Mouse (Mus musculus): ENCODE measurements around the gene Kif3b. TPM values are rescaled to one million over a fixed set of nuclear protein-coding genes. Genes with fewer than 3 reads are reported as not detected.

Kif3b gene
- 1.3 and 1.9 TPM in 2 replicates for polyA plus RNA-seq (2012; rRNA removed)

DNA sequence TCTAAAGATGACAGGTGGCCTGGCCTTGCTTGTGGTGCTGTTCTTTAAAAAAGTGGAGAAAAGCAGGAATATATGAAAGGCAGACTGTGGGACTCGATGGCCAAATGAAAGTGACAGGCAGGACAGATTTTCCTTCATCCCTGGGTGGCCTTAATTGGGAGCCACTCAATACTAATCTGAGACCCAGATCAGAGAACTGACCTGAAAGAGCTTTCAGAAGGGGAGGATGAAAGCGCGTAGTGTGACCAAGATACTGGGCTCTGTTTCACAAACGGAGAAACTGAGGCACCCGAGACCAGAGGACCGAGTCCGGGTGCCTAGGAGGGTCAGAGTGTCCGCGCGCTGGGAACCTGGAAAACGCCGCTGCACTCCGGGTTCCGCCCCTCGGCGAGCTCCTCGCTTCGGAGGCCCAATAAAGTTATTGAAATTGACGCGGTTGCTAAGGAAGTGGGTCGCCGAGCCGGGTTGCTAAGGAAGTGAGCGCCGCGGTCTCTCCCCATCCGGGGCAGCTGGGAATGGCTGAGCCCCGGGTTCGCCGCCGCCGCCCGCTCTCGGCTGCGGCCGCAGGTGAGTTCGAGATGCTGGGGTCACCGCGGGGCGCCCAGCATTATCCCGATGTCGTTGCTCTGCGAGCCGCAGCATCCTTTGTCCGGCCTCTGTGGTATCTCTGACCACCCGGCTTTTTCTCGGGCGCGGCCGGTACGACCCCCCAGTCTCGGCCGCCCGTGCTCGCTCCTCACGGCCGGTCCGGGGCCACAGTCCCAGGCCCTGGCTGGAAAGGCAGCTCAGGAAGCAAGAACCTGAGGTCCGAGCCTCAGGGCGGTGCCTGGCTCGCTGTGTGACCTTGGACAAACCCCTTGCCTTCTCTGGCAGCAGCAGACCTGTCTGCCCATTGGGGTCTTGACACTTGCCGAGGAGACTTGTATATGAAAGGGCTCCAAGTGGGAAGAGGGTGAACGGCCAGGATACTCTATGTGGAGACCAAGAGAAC is at the start of gene Kif3b:
TSS of gene Kif3b (plus strand) at position 476 of the 991 bp plus-strand sequence.

DNA sequence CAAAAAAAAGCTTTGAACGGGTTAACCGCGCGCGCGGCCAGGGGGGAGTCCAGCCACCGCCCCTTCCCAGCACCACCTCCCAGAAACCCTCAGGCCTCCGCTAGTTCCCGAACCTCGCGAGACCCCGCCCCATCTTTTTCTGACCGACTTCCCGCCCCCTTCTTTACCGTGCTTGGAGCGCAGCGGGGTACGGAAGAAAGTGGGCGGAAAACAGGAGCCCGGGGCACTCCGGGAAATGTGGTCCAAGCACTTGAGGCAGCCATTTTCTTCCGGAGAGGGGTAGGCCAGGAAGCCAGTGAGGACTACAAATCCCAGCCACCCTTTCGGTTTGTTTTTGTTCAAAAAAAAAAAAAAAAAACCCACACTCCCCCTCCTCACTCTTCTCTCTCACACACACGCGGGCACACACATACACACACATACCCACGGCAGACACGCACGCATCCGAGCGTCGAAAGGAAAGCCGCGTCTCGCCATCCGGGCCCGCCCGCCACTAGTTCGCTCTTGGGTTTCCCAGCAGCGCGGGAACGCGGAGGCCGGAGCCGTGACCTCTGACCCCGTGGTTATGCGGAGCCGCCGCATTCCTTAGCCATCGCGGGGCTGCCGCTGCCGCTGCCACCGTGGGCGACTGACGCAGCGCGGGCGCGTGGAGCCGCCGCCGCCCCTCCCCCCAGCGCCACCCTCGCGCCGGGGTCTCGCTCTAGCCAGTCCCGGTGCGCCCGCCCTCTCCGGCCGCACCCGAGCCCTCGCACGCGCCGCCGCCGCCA is 54.4 kb downstream of the Kif3b start, which contains the start of gene Asxl1:
TSS of gene Asxl1 (plus strand) at position 376 of the 767 bp plus-strand sequence.

Other genes with a start within 250 kb of the Kif3b start
- 7.9 and 12.4 TPM in 2 replicates for gene Ccm2l, start 225.5 kb upstream of the Kif3b start, polyA plus RNA-seq (2012; rRNA removed)
- 5.2 and 7.3 TPM in 2 replicates for gene Hck, start 182.9 kb upstream of the Kif3b start, polyA plus RNA-seq (2012; rRNA removed)
- 25.3 and 35.7 TPM in 2 replicates for gene Tm9sf4, start 130.1 kb upstream of the Kif3b start, polyA plus RNA-seq (2012; rRNA removed)
- 0.91 and 1.3 TPM in 2 replicates for gene Tspyl3, start 66.0 kb upstream of the Kif3b start, polyA plus RNA-seq (2012; rRNA removed)
- gene Plagl2, start 50.0 kb upstream of the Kif3b start, polyA plus RNA-seq (2012; rRNA removed), result 3.7 and 5.1 TPM in 2 replicates
- gene Pofut1, start 49.9 kb upstream of the Kif3b start, polyA plus RNA-seq (2012; rRNA removed), result 4.0 and 5.0 TPM in 2 replicates
- 1.9 and 3.1 TPM in 2 replicates for gene Asxl1, start 54.4 kb downstream of the Kif3b start, polyA plus RNA-seq (2012; rRNA removed)
- gene 4930404H24Rik, start 201.4 kb downstream of the Kif3b start, polyA plus RNA-seq (2012; rRNA removed), result not detected in 2 replicates
- gene Nol4l, start 238.6 kb downstream of the Kif3b start, polyA plus RNA-seq (2012; rRNA removed), result 5.9 and 7.2 TPM in 2 replicates